11 mouse cellular contexts compared by ENCODE assay signal in the genomic region with DNA sequence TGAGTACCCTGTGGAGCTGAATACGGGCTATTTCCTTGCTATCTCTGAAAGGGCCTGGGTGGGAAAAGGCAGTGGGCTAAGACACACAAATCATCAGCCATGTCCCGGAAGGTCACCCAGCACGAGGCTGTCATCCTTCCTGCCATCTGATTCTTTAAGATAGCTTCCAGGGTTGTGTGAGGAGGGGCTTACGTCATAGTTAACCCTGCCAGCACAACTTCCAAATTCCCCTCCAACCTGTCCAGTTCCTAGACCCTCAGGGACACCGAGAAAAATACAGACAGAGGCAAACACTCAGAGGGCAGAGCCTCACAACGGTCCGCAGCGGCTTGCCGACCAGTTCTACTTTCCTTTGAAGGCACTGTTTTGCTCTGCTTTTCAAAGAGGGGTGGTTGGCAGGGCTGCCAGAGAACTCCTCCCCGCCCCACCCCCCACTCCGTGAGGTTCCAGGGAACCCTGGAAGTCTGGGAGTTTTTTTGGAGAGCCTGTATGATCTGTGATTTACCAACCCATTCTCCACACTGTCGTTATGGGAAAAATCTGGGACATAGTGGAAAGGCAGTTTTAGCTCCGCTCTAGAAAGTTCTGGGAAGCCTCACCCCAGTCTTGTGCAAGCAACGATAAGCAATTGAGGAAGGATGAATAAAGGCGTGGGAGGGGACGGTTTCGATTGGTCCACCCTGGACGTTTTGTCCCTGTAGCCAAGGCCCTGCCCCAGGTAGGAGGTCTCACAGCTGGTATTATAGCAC. TPM values are rescaled to one million over a fixed set of nuclear protein-coding genes. Genes with fewer than 3 reads are reported as not detected.
DNase-seq lines count a peak whose midpoint lies in the region; TF ChIP-seq lines count a peak whose summit lies in the region.
"Had no signal": no experiment of that assay in that cellular context is flagged by ENCODE, and none has a peak within 500 bp of the region (broad histone marks: within the 10 kb centered on the region; RNA-seq: fewer than 3 reads in every experiment).

No protein-coding gene starts in this region.

- no peak overlapping the region for H3K27ac ChIP-seq in layer of hippocampus, adult 2 months

- no peak for TF ChIP-seq POLR2A in lung, adult 2 months (IDR thresholded peaks at IDR 0.05; ENCODE audit: borderline replicate concordance, extremely low read depth, low read depth, low read length)

- DNase-seq in adrenal gland, adult (ENCODE audit: inconsistent age in 2 of 2, low spot score in 1 of 2) = peak; percentile 65 to 88
- DNase-seq in adrenal gland, postnatal 4 days (ENCODE audit: low spot score in 2 of 2) = no peak
- peak; percentile 54 to 85 for DNase-seq in urinary bladder, adult 18-20 months (ENCODE audit: low spot score in 2 of 2)
- DNase-seq in urinary bladder, postnatal 10 days (ENCODE audit: low spot score) = no peak
- peak; percentile 31 for DNase-seq in lung, adult 2 months
- DNase-seq in layer of hippocampus, adult 2 months (ENCODE audit: low spot score in 2 of 2) = no peak
- DNase-seq in cerebellum, postnatal 14 days = no peak
- no peak for DNase-seq in frontal cortex, postnatal 25 days (ENCODE audit: low spot score in 2 of 2)
- DNase-seq: thymus, postnatal 25 days had no signal

- no peaks in the 10 kb centered on the region; the same call in 1 of the 2 replicates for H3K4me1 ChIP-seq in lung, adult 2 months (ENCODE audit: control insufficient read depth, insufficient read depth, low read length)

- TF ChIP-seq CTCF in lung, adult 2 months (IDR thresholded peaks at IDR 0.05; ENCODE audit: insufficient read depth, low read length) = no peak
- TF ChIP-seq CTCF in layer of hippocampus, adult 2 months (conservative IDR thresholded peaks at IDR 0.05) = no peak

- H3K4me3 ChIP-seq in lung, adult 2 months (replicated peaks; ENCODE audit: extremely low read depth, low read depth, low read length) = peak overlapping the region; percentile 39
- no peak overlapping the region for H3K4me3 ChIP-seq in layer of hippocampus, adult 2 months

- WGBS in lung, adult 2 months = 32% methylated on average over 18 of the region's 18 CpGs

RNA-seq across cellular contexts. Expression of gene Mst1r, which starts 1.9 kb away (rescaled TPM):
- total RNA-seq in adrenal gland, postnatal 4 days (2021) = 10 to 100 TPM; 10.8 to 15.7 TPM
- polyA plus RNA-seq in lung, adult 2 months (2012; rRNA removed) = 17.8 and 27.4 TPM in 2 replicates
- 1 to 10 TPM; 1.3 to 2.4 TPM for total RNA-seq in layer of hippocampus, adult 2 months (2021)

RNA-seq across cellular contexts. Expression of gene Actl11, which starts 19.7 kb away (rescaled TPM):
- total RNA-seq in adrenal gland, postnatal 4 days (2021) = not detected
- not detected in 2 replicates for polyA plus RNA-seq in lung, adult 2 months (2012; rRNA removed)
- not detected for total RNA-seq in layer of hippocampus, adult 2 months (2021)
- total RNA-seq: left cerebral cortex, postnatal 36 days had no signal
- polyA plus RNA-seq: brain, embryonic 14.5 days had no signal

RNA-seq across cellular contexts. Expression of gene Mon1a, which starts 20.6 kb away (rescaled TPM):
- 10 to 100 TPM; 11.8 to 11.9 TPM for total RNA-seq in adrenal gland, postnatal 4 days (2021)
- polyA plus RNA-seq in lung, adult 2 months (2012; rRNA removed) = 29.4 and 31.7 TPM in 2 replicates
- 10 to 100 TPM; 26.9 to 27.6 TPM for total RNA-seq in layer of hippocampus, adult 2 months (2021)

RNA-seq across cellular contexts. Expression of gene Camkv, which starts 26.9 kb away (rescaled TPM):
- 1 to 10 TPM; 3.5 to 4.0 TPM for total RNA-seq in adrenal gland, postnatal 4 days (2021)
- polyA plus RNA-seq in lung, adult 2 months (2012; rRNA removed) = 0.06 and 0.09 TPM in 2 replicates
- total RNA-seq in layer of hippocampus, adult 2 months (2021) = 100 to 1,000 TPM; 532 to 547 TPM

RNA-seq across cellular contexts. Expression of gene Rbm6, which starts 35.5 kb away (rescaled TPM):
- 10 to 100 TPM; 56.4 to 61.8 TPM for total RNA-seq in adrenal gland, postnatal 4 days (2021)
- polyA plus RNA-seq in lung, adult 2 months (2012; rRNA removed) = 13.0 and 19.0 TPM in 2 replicates
- total RNA-seq in layer of hippocampus, adult 2 months (2021) = 10 to 100 TPM; 60.7 to 70.3 TPM

Comparison
In these comparisons a context has a peak if more than half of its experiments do, and no peak if none do; other contexts are left out.
1. DNase-seq: peak in adrenal gland, adult (2 of 2), urinary bladder, adult 18-20 months (2 of 2) and lung, adult 2 months (single experiment); none in adrenal gland, postnatal 4 days (0 of 2), urinary bladder, postnatal 10 days (single experiment), layer of hippocampus, adult 2 months (0 of 2), cerebellum, postnatal 14 days (0 of 2) and frontal cortex, postnatal 25 days (0 of 2).